In the genomic region with DNA sequence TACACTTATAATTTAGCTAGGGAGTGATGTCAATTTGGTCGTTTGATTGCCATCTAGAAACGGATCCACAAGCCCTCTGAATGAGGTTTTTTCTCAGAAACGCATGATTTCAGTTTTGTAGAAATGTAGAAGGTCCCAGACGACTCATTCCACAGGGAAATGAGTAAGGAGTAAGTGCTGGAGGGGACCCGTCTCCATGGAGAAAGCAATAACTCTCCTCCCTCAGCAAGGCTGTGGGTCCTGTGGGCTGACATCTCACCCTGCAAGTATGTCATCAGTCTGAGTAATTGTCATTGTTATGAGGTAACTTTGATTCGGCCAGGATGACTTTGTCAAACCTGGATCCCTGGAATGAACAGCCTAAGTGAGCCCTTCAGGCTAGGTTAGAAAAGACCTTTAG, we compare ENCODE assay signal across 11 mouse cellular contexts. TPM values are rescaled to one million over a fixed set of nuclear protein-coding genes. Genes with fewer than 3 reads are reported as not detected.
A peak's percentile ranks its signal among the peaks of the same experiment; 100 is the strongest.
DNase-seq lines count a peak whose midpoint lies in the region; ATAC-seq and TF ChIP-seq lines count a peak whose summit lies in the region.
"Had no signal": no experiment of that assay in that cellular context is flagged by ENCODE, and none has a peak within 500 bp of the region (broad histone marks: within the 10 kb centered on the region; RNA-seq: fewer than 3 reads in every experiment).

No protein-coding gene starts in this region.

- no peak overlapping the region for H3K27ac ChIP-seq in forebrain, embryonic 15.5 days (replicated peaks)
- no peak overlapping the region for H3K27ac ChIP-seq in forebrain, embryonic 10.5 days
- H3K27ac ChIP-seq in layer of hippocampus, adult 2 months: 0 out of 2 replicates have a peak overlapping the region, but pooled peaks have one; percentile 5
- H3K27ac ChIP-seq in bone marrow macrophage, adult 2 months (ENCODE audit: insufficient read depth, low read depth, low read length): peak overlapping the region; percentile 91

- ATAC-seq in forebrain, embryonic 15.5 days (replicated peaks): no peak

- H3K4me3 ChIP-seq in forebrain, embryonic 15.5 days: no peak overlapping the region
- no peak overlapping the region for H3K4me3 ChIP-seq in forebrain, embryonic 10.5 days
- H3K4me3 ChIP-seq in layer of hippocampus, adult 2 months: peak overlapping the region; percentile 99; the same call in 1 of the 2 replicates
- peak overlapping the region; percentile 83 for H3K4me3 ChIP-seq in bone marrow macrophage, adult 2 months (ENCODE audit: insufficient read depth, low read length)
- peak overlapping the region; percentile 70 for H3K4me3 ChIP-seq in myocyte

- H3K27me3 ChIP-seq in forebrain, embryonic 15.5 days: no peaks in the 10 kb centered on the region
- H3K27me3 ChIP-seq in forebrain, embryonic 10.5 days (ENCODE audit: poor library complexity, severe bottlenecking): peaks cover 22% of the 10 kb centered on the region; the same call in 1 of the 2 replicates
- no peaks in the 10 kb centered on the region for H3K27me3 ChIP-seq in myocyte (ENCODE audit: control insufficient read depth, insufficient read depth, insufficient read length)

- no peak for DNase-seq in forebrain, embryonic 10.5 days (ENCODE audit: extremely low spot score, low spot score)
- no peak for DNase-seq in layer of hippocampus, adult 2 months (ENCODE audit: low spot score in 2 of 2)
- no peak for DNase-seq in layer of hippocampus, adult 11-12 months (ENCODE audit: low spot score)
- DNase-seq in MN1 (ENCODE audit: low spot score): no peak
- no peak for DNase-seq in left cerebral cortex, adult 11 months (ENCODE audit: low spot score)
- DNase-seq: cerebellum, postnatal 36 days; lung, embryonic 14.5 days; spleen, adult 18-20 months had no signal

- no peaks in the 10 kb centered on the region for H3K9me3 ChIP-seq in forebrain, embryonic 15.5 days
- H3K9me3 ChIP-seq in forebrain, embryonic 10.5 days: no peaks in the 10 kb centered on the region

- no peak for TF ChIP-seq POLR2A in bone marrow macrophage, adult 2 months (IDR thresholded peaks at IDR 0.05; ENCODE audit: borderline replicate concordance, low read depth, low read length)
- TF ChIP-seq POLR2A in myocyte (IDR thresholded peaks at IDR 0.05; ENCODE audit: insufficient read length, low read depth): no peak

- 85% methylated on average over 6 of the region's 6 CpGs for WGBS in forebrain, embryonic 15.5 days
- WGBS in forebrain, embryonic 10.5 days: 95% methylated on average over 6 of the region's 6 CpGs

- peaks cover 70% of the 10 kb centered on the region for H3K79me2 ChIP-seq in myocyte (ENCODE audit: control insufficient read depth, insufficient read depth)

- peaks cover 36% of the 10 kb centered on the region for H3K36me3 ChIP-seq in forebrain, embryonic 15.5 days
- peaks cover 40% of the 10 kb centered on the region for H3K36me3 ChIP-seq in forebrain, embryonic 10.5 days (replicated peaks)
- H3K36me3 ChIP-seq in myocyte (ENCODE audit: control insufficient read depth, insufficient read depth): peaks cover 46% of the 10 kb centered on the region

- H3ac ChIP-seq in myocyte (ENCODE audit: control insufficient read depth, insufficient read length): no peak overlapping the region

- peak overlapping the region; percentile 51; the same call in 1 of the 2 replicates for H3K4me2 ChIP-seq in forebrain, embryonic 15.5 days (replicated peaks)
- H3K4me2 ChIP-seq in myocyte (ENCODE audit: low read depth): peak overlapping the region; percentile 91

- peaks cover 47% of the 10 kb centered on the region for H3K4me1 ChIP-seq in forebrain, embryonic 15.5 days
- H3K4me1 ChIP-seq in forebrain, embryonic 10.5 days: peaks cover 35% of the 10 kb centered on the region
- peaks cover 48% of the 10 kb centered on the region for H3K4me1 ChIP-seq in bone marrow macrophage, adult 2 months (ENCODE audit: control insufficient read depth, insufficient read depth, low read length)

- no peak overlapping the region for H3K9ac ChIP-seq in forebrain, embryonic 15.5 days (replicated peaks)
- H3K9ac ChIP-seq: lung, embryonic 14.5 days had no signal

- no peak for TF ChIP-seq CTCF in layer of hippocampus, adult 2 months (conservative IDR thresholded peaks at IDR 0.05)
- TF ChIP-seq CTCF in bone marrow macrophage, adult 2 months (IDR thresholded peaks at IDR 0.05; ENCODE audit: low read depth, low read length): no peak

TF ChIP-seq in myocyte, 11 proteins besides CTCF, POLR2A, EP300 and RAD21:
- no peak for TF ChIP-seq E2F4 (IDR thresholded peaks at IDR 0.05; ENCODE audit: insufficient read depth)
- no peak for TF ChIP-seq TCF3 (IDR thresholded peaks at IDR 0.05; ENCODE audit: insufficient read length, low read depth)
- no peak for TF ChIP-seq USF1 (IDR thresholded peaks at IDR 0.05; ENCODE audit: low read depth)
- no peak for TF ChIP-seq MAX (IDR thresholded peaks at IDR 0.05; ENCODE audit: low read depth)
- TF ChIP-seq TCF12 (IDR thresholded peaks at IDR 0.05; ENCODE audit: insufficient read depth, poor library complexity, severe bottlenecking): no peak
- TF ChIP-seq CEBPB (IDR thresholded peaks at IDR 0.05; ENCODE audit: insufficient read depth, poor library complexity, severe bottlenecking): no peak
- TF ChIP-seq SRF (IDR thresholded peaks at IDR 0.05; ENCODE audit: control insufficient read depth, insufficient read length, low read depth): no peak
- TF ChIP-seq POLR2AphosphoS2 (IDR thresholded peaks at IDR 0.05; ENCODE audit: insufficient read length, low read depth): no peak
- no peak for TF ChIP-seq MYOG (IDR thresholded peaks at IDR 0.05; ENCODE audit: control insufficient read depth in 1 of 3, insufficient read depth in 1 of 3, insufficient read length in 2 of 3, low read depth in 2 of 3)
- no peak for TF ChIP-seq MYOD1 (IDR thresholded peaks at IDR 0.05; ENCODE audit: control insufficient read depth in 1 of 3, insufficient read length in 2 of 3, low read depth in 2 of 3)
- no peak for TF ChIP-seq REST (IDR thresholded peaks at IDR 0.05; ENCODE audit: insufficient read depth, insufficient read length)

RNA-seq across cellular contexts. Expression of gene Klf6, which starts 4.8 kb away (rescaled TPM):
- polyA plus RNA-seq in forebrain, embryonic 15.5 days (2015; fragmentation: Nextera tagmentation; extraction: Ambion mirVana): 79.0 and 80.2 TPM in 2 replicates
- polyA plus RNA-seq in forebrain, embryonic 10.5 days (2016; fragmentation: Nextera tagmentation; extraction: Ambion mirVana): 42.6 and 43.6 TPM in 2 replicates
- total RNA-seq in layer of hippocampus, adult 2 months (2021): 10 to 100 TPM; 25.0 to 27.3 TPM
- polyA plus RNA-seq in bone marrow macrophage, adult 2 months (2012; ENCODE audit: insufficient read depth, insufficient read length, missing spikeins): 174 TPM in 2 replicates
- 21.2 TPM for polyA plus RNA-seq in myocyte (2012; fragmentation: generic; extraction: Trizol)

Comparison
In these comparisons a context has a peak if more than half of its experiments do, and no peak if none do; other contexts are left out.
1. H3K27ac ChIP-seq: peak in layer of hippocampus, adult 2 months (single experiment) and bone marrow macrophage, adult 2 months (single experiment); none in forebrain, embryonic 15.5 days (single experiment) and forebrain, embryonic 10.5 days (single experiment).
2. H3K4me3 ChIP-seq: peak in layer of hippocampus, adult 2 months (single experiment), bone marrow macrophage, adult 2 months (single experiment) and myocyte (single experiment); none in forebrain, embryonic 15.5 days (single experiment) and forebrain, embryonic 10.5 days (single experiment).